Mouse (Mus musculus) frontal cortex, postnatal 36 days (tissue): Measurements from ENCODE around the gene Thumpd1.

Source experiments
- DNase-seq, 2 experiments: peaks; one replicate each; pipeline ENCODE4 v3.0.0; 2022; ENCODE audit warnings: low spot score in 2 of 2

Thumpd1 gene

GRCm38 (mm10) chr7:119670925-119671324, 49.7 kb downstream of the Thumpd1 start:
- DNase-seq: peak; percentile 10 to 13

DNA sequence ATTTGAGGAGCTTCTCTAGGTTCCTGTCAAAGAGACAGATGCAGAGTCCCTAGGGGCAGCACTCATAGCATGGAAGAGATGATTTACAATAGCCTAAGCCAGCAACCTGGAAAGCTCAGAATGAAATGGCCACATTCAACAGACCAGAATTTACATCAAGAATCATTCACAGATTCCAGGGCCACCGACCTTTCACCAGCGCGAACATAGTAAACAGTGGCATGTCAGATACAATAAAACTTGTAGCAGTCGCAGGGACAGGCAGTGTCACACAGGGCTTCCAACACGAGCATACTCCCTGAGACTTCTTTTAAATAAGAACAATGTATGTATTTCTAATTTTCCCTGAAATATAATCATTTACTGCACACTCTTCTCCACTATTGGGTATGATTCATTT, 50.2 kb downstream of the Thumpd1 start:
- DNase-seq: no peak

DNA sequence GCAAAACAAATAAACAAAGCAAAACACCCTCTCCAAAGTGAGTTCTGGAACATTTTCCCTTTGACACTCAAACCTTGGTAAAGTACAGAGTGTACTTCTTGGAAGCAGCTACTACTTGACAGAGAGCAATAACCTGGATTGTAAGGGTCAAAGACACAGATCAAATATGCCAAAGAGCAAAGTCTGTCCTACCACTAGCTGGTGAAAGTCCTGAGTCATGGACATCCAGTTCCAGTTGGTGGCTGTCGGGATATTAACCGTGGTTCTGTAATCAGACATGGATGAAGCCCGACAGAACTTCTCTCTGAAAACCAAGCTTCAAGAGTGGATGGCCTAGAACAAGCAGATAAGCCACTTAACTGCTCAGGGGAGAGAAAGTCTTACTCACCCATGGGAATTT, 52.7 kb downstream of the Thumpd1 start:
- no peak for DNase-seq
